Mouse (Mus musculus) liver, adult 2 months (tissue): ENCODE data around the gene Prim2.

ENCODE experiments used
- CTCF ChIP-seq: fragments of 200-500 bp; IDR thresholded peaks from 2 replicates; pipeline ENCODE4 v1.5.1; 2011; ENCODE audit warnings: low read depth, low read length, control low read depth
- POLR2A ChIP-seq: fragments of 200-500 bp; IDR thresholded peaks from 2 replicates; pipeline ENCODE4 v1.6.1; 2011; ENCODE audit warnings: low read length, control low read depth; ENCODE audit not compliant: insufficient read depth; ENCODE audit errors: extremely low read depth

DNA sequence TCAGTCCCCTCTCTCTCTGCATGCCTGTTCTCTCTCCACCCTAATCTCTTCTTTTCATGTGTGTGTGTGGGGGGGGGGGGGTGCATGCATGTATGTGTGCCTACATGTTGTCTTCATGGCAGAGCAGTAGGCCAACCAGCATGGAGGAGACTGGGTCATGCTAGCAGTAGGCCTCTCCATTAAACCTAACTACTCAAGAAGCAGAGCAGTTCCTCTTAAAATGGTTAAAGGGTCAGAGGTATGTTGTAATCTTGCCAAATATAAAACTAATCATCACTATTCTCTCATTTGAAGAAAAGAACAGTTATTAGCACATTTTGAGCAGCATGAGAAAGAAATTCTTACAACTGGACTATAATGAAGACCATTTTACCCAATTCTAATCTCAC lies 85.0 kb downstream of the Prim2 start:
- no peak for TF ChIP-seq POLR2A
- no peak for TF ChIP-seq CTCF
